Mouse (Mus musculus) heart, embryonic 14.5 days (tissue): Measurements from ENCODE around the gene Igsf9. TPM values are rescaled to one million over a fixed set of nuclear protein-coding genes. Genes with fewer than 3 reads are reported as not detected.
A peak's percentile ranks its signal among the peaks of the same experiment; 100 is the strongest.

Experiments
- ATAC-seq: fragments of 200-750 bp; cut with Nextera tagmentation; 2 replicates; pipeline ENCODE4 v1.8.0; 2017; ENCODE audit warnings: low read depth, moderate TSS enrichment; ENCODE audit not compliant: insufficient number of reproducible peaks, insufficient read depth, low FRiP score
- H3K27ac ChIP-seq, 2 experiments: fragments of 200-500 bp in 1 of 2; fragments of 300-500 bp in 1 of 2; sonication (generic) in 1 of 2; replicated peaks in 1 of 2; 2 replicates each; pipeline ENCODE4 v1.5.1; 2012 to 2014; ENCODE audit warnings: low read depth in 2 of 2, low read length in 2 of 2, control low read depth in 1 of 2, mild to moderate bottlenecking in 1 of 2, mixed read lengths in 1 of 2; ENCODE audit not compliant: control insufficient read depth in 1 of 2, insufficient read depth in 1 of 2
- H3K27me3 ChIP-seq: fragments of 300-500 bp; sonication (generic); 2 replicates; pipeline ENCODE4 v1.6.1; 2014; ENCODE audit warnings: mild to moderate bottlenecking, low read length, control low read depth; ENCODE audit not compliant: control insufficient read depth, insufficient read depth
- H3K36me3 ChIP-seq: fragments of 300-500 bp; sonication (generic); 2 replicates; pipeline ENCODE4 v1.6.1; 2014; ENCODE audit warnings: mild to moderate bottlenecking, control low read depth, low read length, mixed read lengths; ENCODE audit not compliant: control insufficient read depth, insufficient read depth
- H3K4me1 ChIP-seq, 2 experiments: fragments of 200-500 bp in 1 of 2; fragments of 300-500 bp in 1 of 2; sonication (generic) in 1 of 2; 2 replicates each; pipeline ENCODE4 v1.6.1; 2012 to 2014; ENCODE audit warnings: low read length in 2 of 2, control low read depth in 1 of 2, mixed read lengths in 1 of 2; ENCODE audit not compliant: control insufficient read depth in 2 of 2, insufficient read depth in 2 of 2
- H3K4me2 ChIP-seq: fragments of 300-500 bp; sonication (generic); 2 replicates; pipeline ENCODE4 v1.6.1; 2014; ENCODE audit warnings: mild to moderate bottlenecking, low read length
- H3K4me3 ChIP-seq, 2 experiments: fragments of 200-500 bp in 1 of 2; fragments of 300-500 bp in 1 of 2; sonication (generic) in 1 of 2; 2 replicates each; pipeline ENCODE4 v1.5.1; 2012 to 2014; ENCODE audit warnings: low read length in 2 of 2, mild to moderate bottlenecking in 2 of 2, control low read depth in 1 of 2, low read depth in 1 of 2, moderate library complexity in 1 of 2; ENCODE audit not compliant: control insufficient read depth in 1 of 2, insufficient read depth in 1 of 2
- H3K9ac ChIP-seq: fragments of 300-500 bp; sonication (generic); 2 replicates; pipeline ENCODE4 v1.6.1; 2014; ENCODE audit warnings: mild to moderate bottlenecking, low read length
- H3K9me3 ChIP-seq: fragments of 300-500 bp; sonication (generic); 2 replicates; pipeline ENCODE4 v1.6.1; 2016; ENCODE audit warnings: low read length, control low read depth; ENCODE audit not compliant: control insufficient read depth
- WGBS: fragments of 180-500 bp; shearing (Covaris S2); extraction: QIAGEN DNeasy Blood & Tissue Kit; methylation state at CpG from one replicate; pipeline ENCODE4 v1.1.7; 2014; 5-methylcytosine and 5-hydroxymethylcytosine counted together
- polyA plus RNA-seq: library from polyadenylated mRNA; unstranded; fragments of >200 nt; fragmentation: Nextera tagmentation; extraction: Ambion mirVana; gene quantifications from 2 replicates; pipeline ENCODE4 v1.2.1, GENCODE M21; 2014

The Igsf9 gene
- polyA plus RNA-seq, 1 experiment from 2014 or later, result 5.0 TPM

- no peak overlapping the region for H3K4me3 ChIP-seq
- ATAC-seq, result no peak
Measured at GRCm38 (mm10) chr1:172440521-172440920, 41.1 kb upstream of the Igsf9 start.

GRCm38 (mm10) chr1:172441935-172442445, 39.6 kb upstream of the Igsf9 start:
- no peak overlapping the region for H3K9ac ChIP-seq

More at GRCm38 (mm10) chr1:172440521-172440920, 41.1 kb upstream of the Igsf9 start:
- Histone ChIP-seq H3K9me3 (no peaks in the 10 kb centered on the region), H3K27ac (no peak overlapping the region), H3K4me2 (no peak overlapping the region), H3K9ac (no peak overlapping the region), H3K4me1 (peaks cover 4 to 6% of the 10 kb centered on the region in 2 experiments), H3K27me3 (no peaks in the 10 kb centered on the region), H3K36me3 (no peaks in the 10 kb centered on the region)
- WGBS, result 81% methylated on average over 3 of the region's 3 CpGs

GRCm38 (mm10) chr1:172450226-172450625, 31.4 kb upstream of the Igsf9 start:
- Histone ChIP-seq H3K9ac (0 out of 2 replicates have a peak overlapping the region, but pooled peaks have one; percentile 25), H3K27ac (no peak overlapping the region), H3K9me3 (no peaks in the 10 kb centered on the region), H3K4me1 (peaks cover 0 to 2% of the 10 kb centered on the region in 2 experiments; a peak in 1 of 4 replicates), H3K4me2 (no peak overlapping the region), H3K4me3 (no peak overlapping the region), H3K27me3 (no peaks in the 10 kb centered on the region), H3K36me3 (no peaks in the 10 kb centered on the region)
- whole genome bisulfite sequencing, result 17% methylated on average over 2 of the region's 2 CpGs
- ATAC-seq, result no peak

More at GRCm38 (mm10) chr1:172441935-172442445, 39.6 kb upstream of the Igsf9 start:
- WGBS, result 72% methylated on average over 9 of the region's 9 CpGs
- no peaks in the 10 kb centered on the region for H3K27me3 ChIP-seq
- H3K4me2 ChIP-seq, result no peak overlapping the region
- no peaks in the 10 kb centered on the region for H3K9me3 ChIP-seq
- no peaks in the 10 kb centered on the region; a peak in 1 of 4 replicates for H3K4me1 ChIP-seq
- no peaks in the 10 kb centered on the region for H3K36me3 ChIP-seq
- no peak overlapping the region for H3K4me3 ChIP-seq
- no peak for ATAC-seq
- H3K27ac ChIP-seq, result no peak overlapping the region

- WGBS, result 40% methylated on average over 17 of the region's 17 CpGs
- H3K9ac ChIP-seq, result 0 out of 2 replicates have a peak overlapping the region, but pooled peaks have one; percentile 16
- peaks cover 0 to 2% of the 10 kb centered on the region in 2 experiments; a peak in 2 of 4 replicates for H3K4me1 ChIP-seq
- no peaks in the 10 kb centered on the region for H3K36me3 ChIP-seq
- no peak overlapping the region for H3K4me2 ChIP-seq
- H3K9me3 ChIP-seq, result no peaks in the 10 kb centered on the region
- no peak overlapping the region for H3K27ac ChIP-seq
- ATAC-seq, result no peak
- no peaks in the 10 kb centered on the region for H3K27me3 ChIP-seq
- no peak overlapping the region for H3K4me3 ChIP-seq
Measured at GRCm38 (mm10) chr1:172450848-172451470, 30.6 kb upstream of the Igsf9 start.

GRCm38 (mm10) chr1:172452911-172453310, 28.7 kb upstream of the Igsf9 start:
- no peaks in the 10 kb centered on the region for H3K27me3 ChIP-seq
- ATAC-seq, result no peak
- no peak overlapping the region for H3K4me3 ChIP-seq
- no peaks in the 10 kb centered on the region for H3K9me3 ChIP-seq
- no peak overlapping the region for H3K9ac ChIP-seq
- H3K4me2 ChIP-seq, result no peak overlapping the region
- H3K27ac ChIP-seq, result no peak overlapping the region
- peaks cover 0 to 2% of the 10 kb centered on the region in 2 experiments; a peak in 2 of 4 replicates for H3K4me1 ChIP-seq
- 73% methylated on average over 2 of the region's 2 CpGs for WGBS
- no peaks in the 10 kb centered on the region for H3K36me3 ChIP-seq

GRCm38 (mm10) chr1:172453810-172454209, 27.8 kb upstream of the Igsf9 start:
- H3K27ac ChIP-seq, result no peak overlapping the region
- no peaks in the 10 kb centered on the region for H3K36me3 ChIP-seq
- WGBS, result 89% methylated on average over 2 of the region's 2 CpGs
- no peak overlapping the region for H3K9ac ChIP-seq
- no peak for ATAC-seq
- H3K4me2 ChIP-seq, result no peak overlapping the region
- H3K9me3 ChIP-seq, result no peaks in the 10 kb centered on the region
- peaks cover 0 to 2% of the 10 kb centered on the region in 2 experiments; a peak in 2 of 4 replicates for H3K4me1 ChIP-seq
- H3K4me3 ChIP-seq, result no peak overlapping the region
- no peaks in the 10 kb centered on the region for H3K27me3 ChIP-seq

GRCm38 (mm10) chr1:172455416-172455815, 26.2 kb upstream of the Igsf9 start:
- 23% methylated on average over 4 of the region's 4 CpGs for WGBS

More at GRCm38 (mm10) chr1:172455416-172455815, 26.2 kb upstream of the Igsf9 start:
- Histone ChIP-seq H3K4me1 (no peaks in the 10 kb centered on the region; a peak in 2 of 4 replicates), H3K4me3 (no peak overlapping the region), H3K4me2 (no peak overlapping the region), H3K9ac (no peak overlapping the region), H3K9me3 (no peaks in the 10 kb centered on the region), H3K36me3 (no peaks in the 10 kb centered on the region), H3K27me3 (no peaks in the 10 kb centered on the region), H3K27ac (no peak overlapping the region)
- ATAC-seq, result no peak
